Mouse (Mus musculus) spleen, adult 2 months (tissue): ENCODE measurements at regions not wholly inside any gene's neighbourhood (a gene's known extent, or its start where the extent isn't known, plus 50 kb on each side); places are given as distances from the start of the nearest gene placed in this dataset.

Source experiments
- CTCF ChIP-seq: fragments of 200-500 bp; IDR thresholded peaks from 2 replicates; pipeline ENCODE4 v1.5.1; 2011; ENCODE audit warnings: mild to moderate bottlenecking, inconsistent platforms; ENCODE audit not compliant: insufficient read depth, insufficient read length, insufficient replicate concordance; ENCODE audit errors: extremely low read depth
- POLR2A ChIP-seq: fragments of 200-500 bp; IDR thresholded peaks from 2 replicates; pipeline ENCODE4 v1.6.1; 2011; ENCODE audit warnings: low read depth, low read length, inconsistent platforms

- TF ChIP-seq CTCF = no peak
- TF ChIP-seq POLR2A = no peak
Measured at GRCm38 (mm10) chr9:115422786-115423185, 112.6 kb upstream of the Stt3b start.
